Mouse (Mus musculus): ENCODE results near the gene Ifit1bl2. TPM values are rescaled to one million over a fixed set of nuclear protein-coding genes. Genes with fewer than 3 reads are reported as not detected.

The Ifit1bl2 gene
- polyA plus RNA-seq (2015; fragmentation: Illumina TruSeq; extraction: RNeasy Lipid Tissue Mini Kit (QIAGEN cat#74804); ENCODE audit: insufficient read depth, low replicate concordance): 0.77 TPM

GRCm38 (mm10) chr19:34640623-34641022 is at the start of gene Ifit1bl2, which contains the start of gene Ifit1:
Ifit1bl2 (minus strand) TSS chr19:34640743.
Ifit1 (plus strand) TSS chr19:34640871.

DNA sequence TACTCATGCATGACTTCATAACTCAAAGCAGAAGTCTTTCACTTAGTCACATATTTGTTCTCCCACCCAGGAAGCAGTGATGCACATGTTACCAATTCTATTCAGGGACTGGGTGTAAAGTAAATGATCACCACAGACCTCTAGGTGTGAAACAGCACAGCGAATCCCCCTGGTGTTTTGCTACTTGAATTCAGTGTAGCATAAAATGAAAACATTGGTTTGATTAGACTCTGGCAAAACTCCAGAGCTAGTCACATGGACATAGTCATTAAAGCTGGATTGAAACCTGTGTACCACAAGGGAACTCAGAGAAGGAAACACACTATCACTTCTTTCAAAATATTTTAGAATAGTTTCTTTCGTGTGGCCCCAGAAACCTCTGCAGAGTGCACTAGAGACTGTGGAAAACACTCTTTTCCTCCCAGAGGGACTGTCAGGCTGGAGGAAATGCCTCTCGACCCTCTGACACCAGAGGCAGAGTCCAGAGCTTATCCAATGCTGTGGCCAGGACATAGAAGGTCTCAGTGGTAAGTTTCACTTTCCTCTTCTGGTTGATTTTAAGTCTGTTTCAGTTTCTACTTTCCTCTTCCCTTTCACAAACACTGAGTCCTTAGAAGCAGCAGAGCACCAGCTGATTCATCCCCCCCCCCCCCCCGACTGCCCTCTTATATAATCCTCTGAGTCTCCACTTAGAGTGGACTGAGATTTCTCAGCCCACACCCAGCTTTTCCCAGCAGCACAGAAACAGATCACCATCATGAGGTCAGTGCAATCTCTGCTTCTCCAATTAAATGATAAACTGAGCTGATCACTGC is 33.1 kb downstream of the Ifit1bl2 start, which contains the start of gene Ifit3b:
Gene Ifit3b, plus strand, starts transcription at position 734 of the 815 bp plus-strand sequence.

GRCm38 (mm10) chr19:34601888-34602287 is 38.7 kb downstream of the Ifit1bl2 start, which contains the start of gene Ifit1bl1:
Ifit1bl1 (minus strand) TSS chr19:34601956.

GRCm38 (mm10) chr19:34583126-34583766 is 57.3 kb downstream of the Ifit1bl2 start, which contains the start of gene Ifit3:
Ifit3 (plus strand) TSS chr19:34583531.

Other genes with a start within 250 kb of the Ifit1bl2 start
- gene Ch25h, start 165.6 kb downstream of the Ifit1bl2 start, polyA plus RNA-seq (2015; fragmentation: Illumina TruSeq; extraction: RNeasy Lipid Tissue Mini Kit (QIAGEN cat#74804); ENCODE audit: insufficient read depth, low replicate concordance): 3.5 TPM
- gene Lipa, start 113.3 kb downstream of the Ifit1bl2 start, polyA plus RNA-seq (2015; fragmentation: Illumina TruSeq; extraction: RNeasy Lipid Tissue Mini Kit (QIAGEN cat#74804); ENCODE audit: insufficient read depth, low replicate concordance): 98.9 TPM
- 21.9 TPM for gene Ifit2, start 90.0 kb downstream of the Ifit1bl2 start, polyA plus RNA-seq (2015; fragmentation: Illumina TruSeq; extraction: RNeasy Lipid Tissue Mini Kit (QIAGEN cat#74804); ENCODE audit: insufficient read depth, low replicate concordance)
- gene Ifit3, start 57.2 kb downstream of the Ifit1bl2 start, polyA plus RNA-seq (2015; fragmentation: Illumina TruSeq; extraction: RNeasy Lipid Tissue Mini Kit (QIAGEN cat#74804); ENCODE audit: insufficient read depth, low replicate concordance): 53.7 TPM
- 25.0 TPM for gene Ifit1bl1, start 38.8 kb downstream of the Ifit1bl2 start, polyA plus RNA-seq (2015; fragmentation: Illumina TruSeq; extraction: RNeasy Lipid Tissue Mini Kit (QIAGEN cat#74804); ENCODE audit: insufficient read depth, low replicate concordance)
- gene Ifit3b, start 32.8 kb downstream of the Ifit1bl2 start, polyA plus RNA-seq (2015; fragmentation: Illumina TruSeq; extraction: RNeasy Lipid Tissue Mini Kit (QIAGEN cat#74804); ENCODE audit: insufficient read depth, low replicate concordance): 8.5 TPM
- gene Ifit1, start 128 bp upstream of the Ifit1bl2 start, polyA plus RNA-seq (2015; fragmentation: Illumina TruSeq; extraction: RNeasy Lipid Tissue Mini Kit (QIAGEN cat#74804); ENCODE audit: insufficient read depth, low replicate concordance): 13.5 TPM
- gene Slc16a12, start 106.5 kb upstream of the Ifit1bl2 start, polyA plus RNA-seq (2015; fragmentation: Illumina TruSeq; extraction: RNeasy Lipid Tissue Mini Kit (QIAGEN cat#74804); ENCODE audit: insufficient read depth, low replicate concordance): 0.44 TPM
- 5.6 TPM for gene Pank1, start 238.7 kb upstream of the Ifit1bl2 start, polyA plus RNA-seq (2015; fragmentation: Illumina TruSeq; extraction: RNeasy Lipid Tissue Mini Kit (QIAGEN cat#74804); ENCODE audit: insufficient read depth, low replicate concordance)